Comparison of ENCODE assay signal across 25 mouse cellular contexts in genomic region chr4:32501780-32502179, GRCm38 (mm10).
"Had no signal": no experiment of that assay in that cellular context is flagged by ENCODE, and none has a peak within 500 bp of the region (broad histone marks: within the 10 kb centered on the region; RNA-seq: fewer than 3 reads in every experiment).

No protein-coding gene starts in this region.

- H3K4me1 ChIP-seq: hindbrain, embryonic 12.5 days; hindbrain, embryonic 15.5 days; kidney, embryonic 15.5 days; liver, embryonic 12.5 days had no signal

- H3K27ac ChIP-seq: gastrocnemius, adult 2 months; heart, adult 2 months; hindbrain, embryonic 10.5 days; hindbrain, embryonic 12.5 days; hindbrain, embryonic 15.5 days; kidney, embryonic 15.5 days; kidney, postnatal 0 days; limb, embryonic 13.5 days; limb, embryonic 15.5 days; liver, embryonic 12.5 days; liver, embryonic 14.5 days had no signal

- H3K4me3 ChIP-seq: gastrocnemius, adult 2 months; heart, adult 2 months; heart, embryonic 12.5 days; hindbrain, embryonic 10.5 days; hindbrain, embryonic 12.5 days; hindbrain, embryonic 15.5 days; kidney, embryonic 15.5 days; limb, embryonic 13.5 days; limb, embryonic 15.5 days; liver, embryonic 12.5 days had no signal

- H3K9me3 ChIP-seq: heart, embryonic 12.5 days; hindbrain, embryonic 10.5 days; hindbrain, embryonic 12.5 days; hindbrain, embryonic 15.5 days; kidney, embryonic 15.5 days; limb, embryonic 13.5 days; limb, embryonic 15.5 days; liver, embryonic 12.5 days had no signal

- ATAC-seq: intestine, embryonic 16.5 days; liver, embryonic 12.5 days had no signal

- H3K36me3 ChIP-seq: hindbrain, embryonic 15.5 days; liver, embryonic 12.5 days had no signal

- H3K27me3 ChIP-seq: heart, embryonic 12.5 days; hindbrain, embryonic 12.5 days; hindbrain, embryonic 15.5 days; kidney, embryonic 15.5 days; limb, embryonic 13.5 days; limb, embryonic 15.5 days; liver, embryonic 12.5 days had no signal

- DNase-seq: gastrocnemius, adult 2 months; gastrocnemius, postnatal 10 days; gastrocnemius, postnatal 25 days; heart, adult 2 months; heart, postnatal 10 days; heart, postnatal 4 days; kidney, adult 11 months; kidney, adult 2 months; kidney, adult 9 months; kidney, postnatal 14 days; kidney, postnatal 36 days; layer of hippocampus, adult 9-11 months; layer of hippocampus, postnatal 36 days; left cerebral cortex, postnatal 4 days had no signal
